Mouse (Mus musculus) brain, embryonic 14.5 days (tissue): ENCODE data around the gene Chek2.

Experiments
- CTCF ChIP-seq: fragments of 200-500 bp; IDR thresholded peaks from 2 replicates; pipeline ENCODE4 v1.5.1; 2012; ENCODE audit warnings: inconsistent platforms, mild to moderate bottlenecking, moderate library complexity, borderline replicate concordance; ENCODE audit not compliant: insufficient read depth, insufficient read length; ENCODE audit errors: extremely low read depth
- POLR2A ChIP-seq: fragments of 200-500 bp; IDR thresholded peaks from 2 replicates; pipeline ENCODE4 v1.6.1; 2012; ENCODE audit warnings: mild to moderate bottlenecking, inconsistent platforms, borderline replicate concordance; ENCODE audit not compliant: poor library complexity, insufficient read depth, insufficient read length, severe bottlenecking; ENCODE audit errors: extremely low read depth

DNA sequence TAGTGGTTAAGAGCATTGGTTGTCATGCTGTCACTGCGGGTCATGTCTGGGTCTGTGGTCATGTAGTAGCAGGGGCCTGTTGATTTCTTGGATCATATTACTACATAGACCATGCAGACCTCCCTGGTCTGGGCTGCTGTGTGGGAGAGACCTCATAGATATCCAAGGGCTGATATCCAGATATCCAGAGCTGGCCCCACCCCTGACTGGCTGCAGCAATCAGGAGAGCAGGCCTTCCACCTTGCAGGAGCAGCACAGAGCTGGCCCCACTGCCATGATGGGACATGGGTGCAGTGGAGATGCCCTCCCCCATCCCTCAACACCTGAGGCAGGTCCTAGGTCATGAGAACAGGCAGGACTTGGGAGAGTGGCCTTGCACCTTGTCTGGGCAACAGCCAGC is 35.5 kb downstream of the Chek2 start:
- no peak for TF ChIP-seq POLR2A
- no peak for TF ChIP-seq CTCF
